Mouse (Mus musculus): ENCODE data around the gene Pzp. TPM values are rescaled to one million over a fixed set of nuclear protein-coding genes. Genes with fewer than 3 reads are reported as not detected.

The Pzp gene
- polyA plus RNA-seq (2016; fragmentation: Nextera tagmentation; extraction: Ambion mirVana): 0.04 TPM in 1 of 2 replicates, not detected in the other

DNA sequence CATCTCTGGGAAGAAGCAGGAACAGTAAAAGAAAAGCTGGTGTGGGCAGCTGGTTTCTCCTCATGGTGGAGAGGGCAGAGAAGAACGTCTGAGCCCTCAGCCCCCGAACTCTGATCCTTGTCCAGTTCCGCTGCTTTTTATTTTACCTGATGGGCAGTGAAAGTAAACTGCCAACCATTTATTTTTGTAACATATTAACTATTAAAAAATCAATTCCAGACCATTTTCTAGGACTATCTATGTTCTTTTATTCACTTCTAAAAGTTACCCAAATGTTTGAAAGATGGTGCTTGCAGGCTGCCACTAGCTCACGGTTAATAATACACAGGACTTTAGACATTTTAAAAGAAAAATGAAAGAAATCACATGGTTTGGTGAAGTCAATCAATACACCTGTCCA, at the start of gene Pzp:
Pzp (minus strand) TSS at position 120 of the 400 bp plus-strand sequence.
- Histone ChIP-seq H3K4me3 (no peak within 1 kb of the TSS), H3K4me1 (no peaks in the 10 kb centered on the region), H3K9me3 (replicated peaks) (no peaks in the 10 kb centered on the region), H3K36me3 (no peaks in the 10 kb centered on the region), H3K27ac (no peak within 1 kb of the TSS), H3K27me3 (ENCODE audit: low read depth, poor library complexity, severe bottlenecking) (no peaks in the 10 kb centered on the region)
- 89% methylated on average over 4 of the region's 4 CpGs for WGBS
- DNase-seq (ENCODE audit: low spot score): no peak

DNA sequence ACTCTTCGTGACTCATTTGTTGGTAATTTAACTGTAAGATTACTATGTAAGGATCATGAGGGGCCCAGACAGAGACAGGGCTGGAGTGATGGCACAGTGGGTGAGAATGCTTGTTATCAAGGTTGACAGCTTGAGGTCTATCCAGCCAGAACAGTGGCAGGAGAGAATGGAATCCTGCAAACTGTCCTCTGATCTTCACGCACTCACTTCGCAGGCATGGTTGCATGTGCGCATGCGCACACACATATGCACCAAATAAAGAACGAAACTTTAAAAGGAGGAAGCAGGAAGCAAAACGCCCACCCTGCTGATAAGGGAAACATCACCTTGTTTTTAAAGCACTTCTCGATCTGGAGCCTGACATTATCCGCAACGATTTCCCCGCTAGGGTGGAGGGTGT, 40.1 kb upstream of the Pzp start:
- Histone ChIP-seq H3K4me1 (no peaks in the 10 kb centered on the region), H3K27ac (no peak overlapping the region), H3K27me3 (ENCODE audit: low read depth, poor library complexity, severe bottlenecking) (no peaks in the 10 kb centered on the region), H3K36me3 (no peaks in the 10 kb centered on the region), H3K9me3 (replicated peaks) (no peaks in the 10 kb centered on the region), H3K4me3 (no peak overlapping the region)
- DNase-seq (ENCODE audit: low spot score): no peak
- 91% methylated on average over 11 of the region's 11 CpGs for WGBS

DNA sequence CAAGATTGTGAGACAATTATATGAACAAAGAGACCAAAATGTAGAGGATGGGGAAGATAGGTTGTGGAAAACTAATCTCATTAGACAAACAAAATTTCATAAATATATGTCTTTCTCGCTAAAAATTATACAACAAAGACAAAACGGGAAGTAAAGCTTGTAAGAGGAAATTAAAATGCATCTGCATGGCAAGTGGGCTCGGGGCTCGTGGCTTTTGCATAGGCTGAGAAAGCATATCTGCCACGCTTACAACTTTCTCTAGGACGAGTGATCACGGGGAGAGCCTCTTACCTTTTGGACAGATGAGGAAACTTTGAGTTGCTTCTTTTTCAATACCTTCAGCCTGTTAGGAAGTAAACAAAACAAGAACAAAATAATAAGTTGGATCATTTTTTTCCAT, 27.5 kb upstream of the Pzp start:
- Histone ChIP-seq H3K36me3 (no peaks in the 10 kb centered on the region), H3K27ac (no peak overlapping the region), H3K27me3 (ENCODE audit: low read depth, poor library complexity, severe bottlenecking) (no peaks in the 10 kb centered on the region), H3K9me3 (replicated peaks) (no peaks in the 10 kb centered on the region), H3K4me3 (no peak overlapping the region), H3K4me1 (no peaks in the 10 kb centered on the region)
- DNase-seq (ENCODE audit: low spot score): no peak
- WGBS: 91% methylated on average over 7 of the region's 7 CpGs

DNA sequence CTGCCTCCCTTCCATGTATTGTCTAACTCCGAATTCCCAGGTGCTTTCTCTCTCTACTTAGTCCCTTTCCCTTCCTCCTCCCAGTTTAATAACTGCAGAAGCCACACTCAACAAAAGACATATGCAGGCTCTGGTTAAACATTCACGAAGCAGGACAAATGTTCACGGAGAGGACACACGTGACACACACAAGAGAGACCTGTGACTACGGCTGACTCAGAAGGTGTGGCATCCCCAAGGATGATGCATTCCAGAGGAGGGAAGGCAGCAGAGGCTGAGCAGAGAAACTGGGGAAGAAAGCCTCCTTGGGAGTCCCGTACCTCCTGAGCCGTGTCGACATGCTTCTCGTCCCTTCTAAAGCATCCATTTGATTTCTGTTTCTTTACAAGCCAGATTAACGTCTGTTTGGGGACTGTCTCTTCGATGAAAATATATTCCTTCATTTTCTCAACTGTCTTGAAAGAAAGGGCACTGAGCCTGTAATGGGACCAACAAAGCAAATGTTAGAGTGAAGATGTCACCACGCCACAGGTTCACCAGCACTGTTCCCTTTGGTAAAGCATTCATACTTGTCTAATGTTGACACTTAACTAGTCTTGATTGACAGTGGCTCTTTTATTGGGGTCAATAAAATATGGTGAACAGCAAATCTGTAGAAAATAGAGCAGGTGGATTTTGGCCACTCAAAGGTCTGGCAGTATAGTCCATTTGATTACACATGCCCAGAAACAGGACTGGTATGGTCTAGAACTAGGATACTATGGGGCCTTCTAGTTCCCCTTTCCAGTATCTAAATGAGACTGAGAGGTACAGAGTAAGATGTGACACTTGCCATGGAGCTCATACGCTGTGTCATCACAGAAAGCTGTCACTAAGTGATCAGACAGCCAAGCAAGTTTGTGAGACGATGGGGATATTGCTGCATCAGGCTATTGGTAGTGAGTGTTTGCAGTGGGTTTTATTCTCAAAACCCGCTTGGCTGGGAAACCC, 23.2 kb upstream of the Pzp start:
- no peak for DNase-seq (ENCODE audit: low spot score)
- no peaks in the 10 kb centered on the region for H3K27me3 ChIP-seq (ENCODE audit: low read depth, poor library complexity, severe bottlenecking)
- H3K9me3 ChIP-seq (replicated peaks): no peaks in the 10 kb centered on the region
- H3K4me1 ChIP-seq: no peaks in the 10 kb centered on the region
- no peak overlapping the region for H3K4me3 ChIP-seq
- H3K36me3 ChIP-seq: no peaks in the 10 kb centered on the region
- no peak overlapping the region for H3K27ac ChIP-seq
- 85% methylated on average over 15 of the region's 15 CpGs for WGBS

DNA sequence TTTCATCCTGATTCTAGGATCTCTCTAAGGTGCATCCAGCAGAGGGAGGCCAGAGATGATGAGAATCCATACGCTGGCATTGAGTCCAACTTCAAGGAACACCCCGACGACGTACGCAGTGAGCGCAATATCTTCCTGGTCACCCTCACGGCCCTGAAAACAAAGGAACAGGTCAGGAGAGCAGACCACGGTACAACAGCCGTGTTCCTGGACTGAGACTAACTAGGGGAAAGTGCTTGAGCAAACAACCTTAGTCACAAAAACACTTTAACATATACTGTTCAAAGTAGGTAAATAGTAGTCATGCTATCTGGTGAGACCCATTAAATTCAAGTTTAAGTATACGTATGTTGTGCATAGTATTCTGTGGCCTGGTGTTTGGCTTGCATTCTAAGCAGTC, 22.0 kb upstream of the Pzp start:
- WGBS: 94% methylated on average over 10 of the region's 10 CpGs
- no peak for DNase-seq (ENCODE audit: low spot score)
- Histone ChIP-seq H3K27me3 (ENCODE audit: low read depth, poor library complexity, severe bottlenecking) (no peaks in the 10 kb centered on the region), H3K36me3 (no peaks in the 10 kb centered on the region), H3K4me3 (no peak overlapping the region), H3K4me1 (no peaks in the 10 kb centered on the region), H3K27ac (no peak overlapping the region), H3K9me3 (replicated peaks) (no peaks in the 10 kb centered on the region)

DNA sequence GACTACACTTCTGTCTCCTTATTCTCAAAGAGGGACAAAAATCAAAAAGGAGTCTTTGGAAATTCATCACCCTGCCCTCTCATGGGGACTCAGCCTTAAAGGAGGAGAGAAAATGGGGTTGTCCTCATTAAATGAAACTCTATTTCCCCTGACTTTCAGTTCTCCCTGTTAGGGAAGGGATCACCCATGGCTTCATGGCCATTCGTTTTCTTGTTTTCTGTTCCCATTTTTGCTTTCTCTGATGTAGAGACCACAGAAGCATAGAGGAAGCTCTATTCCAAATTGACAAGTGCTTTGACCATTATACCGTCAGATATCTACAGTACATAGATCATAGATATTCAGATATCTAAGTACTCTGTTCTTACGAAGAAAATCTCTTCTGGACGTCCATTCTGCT, 18.9 kb upstream of the Pzp start:
- no peaks in the 10 kb centered on the region for H3K9me3 ChIP-seq (replicated peaks)
- DNase-seq (ENCODE audit: low spot score): no peak
- no peak overlapping the region for H3K4me3 ChIP-seq
- 87% methylated on average over 4 of the region's 4 CpGs for WGBS
- no peak overlapping the region for H3K27ac ChIP-seq
- H3K4me1 ChIP-seq: no peaks in the 10 kb centered on the region
- H3K36me3 ChIP-seq: no peaks in the 10 kb centered on the region
- H3K27me3 ChIP-seq (ENCODE audit: low read depth, poor library complexity, severe bottlenecking): no peaks in the 10 kb centered on the region

DNA sequence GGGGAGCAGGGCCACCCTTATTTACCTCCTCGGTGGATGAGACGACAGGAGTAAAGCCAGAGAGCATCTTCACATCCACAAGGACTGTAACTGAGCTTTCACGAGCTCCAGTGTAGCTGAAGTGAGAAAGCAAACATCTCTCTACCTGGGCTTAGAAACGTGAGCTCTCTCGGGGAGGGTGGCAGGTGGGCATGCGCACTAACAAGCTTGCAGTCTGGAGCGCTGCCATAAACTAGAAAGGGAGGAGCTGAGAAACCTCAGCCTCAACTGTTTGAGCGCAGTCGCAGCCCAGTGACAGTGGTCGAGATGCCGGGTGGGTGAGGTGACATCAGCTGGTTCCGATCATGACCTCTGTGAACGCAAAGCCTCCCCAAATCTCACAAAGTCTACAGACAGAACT, 16.7 kb upstream of the Pzp start:
- H3K36me3 ChIP-seq: no peaks in the 10 kb centered on the region
- no peaks in the 10 kb centered on the region for H3K27me3 ChIP-seq (ENCODE audit: low read depth, poor library complexity, severe bottlenecking)
- 75% methylated on average over 13 of the region's 13 CpGs for WGBS
- H3K4me3 ChIP-seq: no peak overlapping the region
- no peak for DNase-seq (ENCODE audit: low spot score)
- H3K27ac ChIP-seq: no peak overlapping the region
- no peaks in the 10 kb centered on the region for H3K9me3 ChIP-seq (replicated peaks)
- no peaks in the 10 kb centered on the region for H3K4me1 ChIP-seq

DNA sequence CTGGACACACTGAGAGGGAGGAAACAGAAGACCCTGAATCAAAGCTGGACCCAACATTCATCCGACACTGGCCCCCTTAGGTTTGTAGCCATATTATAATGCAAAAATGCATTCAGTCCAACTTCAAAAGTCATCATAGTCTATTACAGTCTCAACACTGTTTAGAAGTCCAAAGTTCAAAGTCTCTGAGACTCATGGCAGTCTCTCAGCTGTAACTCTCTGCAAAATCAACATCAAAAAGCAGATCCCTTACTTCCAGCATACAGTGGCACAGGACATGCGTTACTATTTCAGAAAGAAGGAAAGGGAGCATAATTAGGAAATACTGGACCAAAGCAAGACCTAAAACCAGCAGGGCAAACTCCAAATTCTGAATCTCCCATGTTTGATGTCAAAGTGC, 8.7 kb upstream of the Pzp start:
- H3K4me3 ChIP-seq: no peak overlapping the region
- H3K4me1 ChIP-seq: no peaks in the 10 kb centered on the region
- DNase-seq (ENCODE audit: low spot score): no peak
- no peak overlapping the region for H3K27ac ChIP-seq
- no peaks in the 10 kb centered on the region for H3K27me3 ChIP-seq (ENCODE audit: low read depth, poor library complexity, severe bottlenecking)
- H3K9me3 ChIP-seq (replicated peaks): no peaks in the 10 kb centered on the region
- 95% methylated on average over 2 of the region's 2 CpGs for WGBS
- no peaks in the 10 kb centered on the region for H3K36me3 ChIP-seq

DNA sequence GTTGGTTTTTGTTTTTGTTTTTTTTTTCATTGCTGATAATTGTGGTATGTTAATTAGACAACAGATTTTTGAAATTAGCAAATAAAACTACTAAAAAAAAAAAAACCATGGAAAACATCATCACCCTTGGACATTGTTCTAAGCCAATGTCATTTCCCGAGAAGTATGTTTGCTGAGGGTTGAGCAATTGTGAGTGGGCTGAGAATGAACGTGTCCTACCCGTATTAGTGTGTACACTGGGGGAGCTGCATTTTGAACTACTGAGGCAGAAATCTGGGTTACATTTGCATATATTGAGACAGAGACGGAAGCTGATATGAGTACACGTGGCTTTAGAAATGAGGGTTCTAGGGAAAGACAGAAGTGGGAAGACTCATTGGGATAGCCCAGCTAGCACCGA, 6.8 kb upstream of the Pzp start:
- Histone ChIP-seq H3K9me3 (replicated peaks) (no peaks in the 10 kb centered on the region), H3K27me3 (ENCODE audit: low read depth, poor library complexity, severe bottlenecking) (no peaks in the 10 kb centered on the region), H3K36me3 (no peaks in the 10 kb centered on the region), H3K4me1 (no peaks in the 10 kb centered on the region), H3K27ac (no peak overlapping the region), H3K4me3 (no peak overlapping the region)
- WGBS: 93% methylated on average over 6 of the region's 6 CpGs
- no peak for DNase-seq (ENCODE audit: low spot score)

DNA sequence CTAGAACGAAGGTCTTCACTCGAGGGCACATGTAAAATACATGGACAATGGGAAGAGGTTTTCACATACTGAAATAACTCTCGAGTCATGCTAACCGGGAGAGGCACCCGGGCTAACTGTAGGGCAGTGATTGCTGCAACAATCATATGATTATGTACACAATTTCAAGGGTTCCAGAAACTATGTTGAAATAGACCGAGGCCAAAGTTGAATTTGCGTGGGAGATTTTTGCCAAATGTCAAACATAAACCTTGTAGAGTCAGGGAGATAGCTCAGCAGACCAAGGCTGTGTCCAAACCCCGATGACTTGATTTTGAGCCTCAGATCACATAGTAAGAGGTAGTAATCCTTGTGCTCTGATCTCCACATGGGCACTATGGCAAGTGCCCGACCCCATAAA, 6.2 kb upstream of the Pzp start:
- 92% methylated on average over 9 of the region's 9 CpGs for WGBS
- no peak for DNase-seq (ENCODE audit: low spot score)

DNA sequence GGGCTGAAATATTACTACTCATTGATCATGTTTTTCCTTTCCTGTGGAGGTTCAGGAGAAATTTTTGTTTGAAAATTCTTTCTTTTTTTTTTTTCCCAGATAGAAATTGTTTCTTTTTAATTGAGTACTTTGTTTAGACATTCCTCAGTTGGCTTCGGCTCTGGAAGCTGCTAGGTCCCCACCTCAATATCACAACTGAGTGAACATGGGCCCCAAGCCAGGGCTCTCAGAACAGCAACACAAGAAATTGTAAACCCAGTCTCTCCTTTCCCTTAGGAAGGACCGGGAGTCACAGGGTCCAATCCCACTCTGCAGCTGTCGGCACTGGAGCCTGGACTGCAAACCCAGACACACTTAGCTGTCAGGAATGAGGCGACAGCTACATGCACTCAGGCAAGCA, 2.0 kb upstream of the Pzp start:
- Histone ChIP-seq H3K27ac (no peak overlapping the region), H3K36me3 (no peaks in the 10 kb centered on the region), H3K9me3 (replicated peaks) (no peaks in the 10 kb centered on the region), H3K4me3 (no peak overlapping the region), H3K27me3 (ENCODE audit: low read depth, poor library complexity, severe bottlenecking) (no peaks in the 10 kb centered on the region), H3K4me1 (no peaks in the 10 kb centered on the region)
- no peak for DNase-seq (ENCODE audit: low spot score)
- 78% methylated on average over 4 of the region's 4 CpGs for WGBS

More for the DNA sequence above, 6.2 kb upstream of the Pzp start:
- Histone ChIP-seq H3K27me3 (ENCODE audit: low read depth, poor library complexity, severe bottlenecking) (no peaks in the 10 kb centered on the region), H3K27ac (no peak overlapping the region), H3K9me3 (replicated peaks) (no peaks in the 10 kb centered on the region), H3K36me3 (no peaks in the 10 kb centered on the region), H3K4me1 (no peaks in the 10 kb centered on the region), H3K4me3 (no peak overlapping the region)

DNA sequence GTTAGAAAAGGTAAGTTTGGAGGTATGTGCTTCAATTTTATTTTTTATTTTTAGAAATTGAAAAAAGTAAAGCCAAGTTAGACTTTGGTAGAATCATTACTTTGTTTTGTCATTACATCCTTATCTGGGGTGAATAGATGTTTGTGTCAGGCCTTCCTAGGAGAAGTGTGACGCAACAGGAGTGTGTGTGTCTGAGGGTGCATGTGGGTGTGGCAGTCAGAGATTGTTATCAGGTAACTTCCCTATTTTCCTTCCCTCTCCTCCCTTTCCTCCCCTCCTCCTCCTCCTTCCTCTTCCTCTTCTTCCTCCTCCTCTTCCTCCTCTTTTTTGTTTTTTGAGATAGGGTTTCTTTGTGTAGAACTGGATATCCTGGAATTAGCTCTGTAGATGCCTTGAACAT, 590 bp upstream of the Pzp start:
- no peaks in the 10 kb centered on the region for H3K27me3 ChIP-seq (ENCODE audit: low read depth, poor library complexity, severe bottlenecking)
- no peak overlapping the region for H3K4me3 ChIP-seq
- WGBS: 87% methylated on average over 1 of the region's 1 CpGs
- H3K9me3 ChIP-seq (replicated peaks): no peaks in the 10 kb centered on the region
- H3K27ac ChIP-seq: no peak overlapping the region
- DNase-seq (ENCODE audit: low spot score): no peak
- H3K36me3 ChIP-seq: no peaks in the 10 kb centered on the region
- no peaks in the 10 kb centered on the region for H3K4me1 ChIP-seq

DNA sequence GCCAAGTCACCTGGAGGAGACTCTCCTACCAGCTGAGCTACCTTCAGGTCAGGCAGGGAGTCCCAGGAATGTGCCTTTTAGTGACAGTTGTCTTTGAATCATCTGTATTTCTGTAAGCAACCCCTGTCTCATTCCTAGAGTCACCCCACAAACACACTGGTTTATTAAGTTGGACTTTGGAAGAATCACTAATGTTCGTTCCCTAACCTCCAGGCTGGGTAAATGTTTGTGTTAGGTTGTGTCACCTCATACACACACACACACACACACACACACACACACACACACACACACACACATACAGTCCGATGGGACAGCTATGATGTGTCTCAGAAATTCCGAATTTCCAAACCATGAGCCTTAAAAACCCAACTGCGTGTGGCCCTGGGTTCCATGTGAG, 719 bp downstream of the Pzp start:
- Histone ChIP-seq H3K36me3 (no peaks in the 10 kb centered on the region), H3K9me3 (replicated peaks) (no peaks in the 10 kb centered on the region), H3K4me1 (no peaks in the 10 kb centered on the region), H3K4me3 (no peak overlapping the region), H3K27me3 (ENCODE audit: low read depth, poor library complexity, severe bottlenecking) (no peaks in the 10 kb centered on the region), H3K27ac (no peak overlapping the region)
- DNase-seq (ENCODE audit: low spot score): no peak
- 95% methylated on average over 4 of the region's 4 CpGs for WGBS
